Mouse (Mus musculus) embryonic stem cell, embryonic (primary cell): ENCODE measurements around the gene Pigc.

Experiments
- CTCF ChIA-PET, 4 experiments: fragments of 300-600 bp in 2 of 4; fragments of 350-600 bp in 2 of 4; sonication (Branson Sonifier 250); formaldehyde crosslinking; loops; one replicate each; lab custom pipeline; 2022; ENCODE audit warnings: inconsistent platforms in 2 of 4; lab: Charles Lee
- POLR2A ChIA-PET, 4 experiments: fragments of 300-600 bp in 2 of 4; fragments of 350-600 bp in 2 of 4; sonication (Branson Sonifier 250); formaldehyde crosslinking; loops; one replicate each; lab custom pipeline; 2022; ENCODE audit warnings: antibody characterized with exemption in 4 of 4, inconsistent platforms in 1 of 4; lab: Charles Lee

Pigc gene

GRCm38 (mm10) chr1:162020303-162020731 is 51.3 kb downstream of the Pigc start:
- POLR2A ChIA-PET = no interaction called here

DNA sequence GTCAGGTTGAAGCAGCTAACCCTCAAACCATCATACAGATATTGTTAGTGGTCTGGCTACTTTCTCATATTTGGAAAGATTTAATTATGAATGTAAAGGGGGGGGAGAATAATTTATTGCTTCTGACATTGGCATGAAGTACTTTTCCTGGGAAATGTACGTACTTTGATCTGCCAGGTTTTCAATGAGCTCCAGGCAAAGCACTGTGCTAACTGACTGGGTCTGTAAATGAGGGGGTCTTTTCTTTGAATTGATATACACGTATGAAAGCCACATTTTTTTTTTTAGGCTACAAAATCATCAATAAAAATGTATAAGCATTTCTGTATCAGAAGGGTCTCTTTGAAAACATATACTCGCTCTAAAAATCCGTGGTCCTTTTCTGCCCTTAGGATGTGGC is 51.8 kb downstream of the Pigc start:
- CTCF ChIA-PET = interaction anchor here in 1 of 4 experiments (1.4 kb wide), 1 partner anchor 20 kb away, joined by 3 read pairs; no protein-coding TSS in a partner anchor
- POLR2A ChIA-PET = interaction anchor here in 1 of 4 experiments (0.6 kb wide), 1 partner anchor 158 kb away, joined by 3 read pairs; no protein-coding TSS in a partner anchor

More at GRCm38 (mm10) chr1:162020303-162020731, 51.3 kb downstream of the Pigc start:
- CTCF ChIA-PET = interaction anchor here in 1 of 4 experiments (1.4 kb wide), 1 partner anchor 20 kb away, joined by 3 read pairs; no protein-coding TSS in a partner anchor
